Mouse (Mus musculus) hindbrain, postnatal 0 days (tissue): Measurements from ENCODE around the gene Sfxn4. TPM values are rescaled to one million over a fixed set of nuclear protein-coding genes. Genes with fewer than 3 reads are reported as not detected.
"Not testable (repeated sequence)": the region's sequence is repeated elsewhere in the genome, so short reads cannot be mapped to it uniquely, and the experiment has no call there.

Experiments
- ATAC-seq: fragments of 200-750 bp; cut with Nextera tagmentation; 2 replicates; pipeline ENCODE4 v1.8.0; 2017; ENCODE audit warnings: mild to moderate bottlenecking, moderate TSS enrichment, moderate library complexity
- DNase-seq: peaks from one replicate; pipeline ENCODE4 v3.0.0-alpha.2; 2015; ENCODE audit warnings: low spot score
- H3K27ac ChIP-seq: fragments of 300-500 bp; sonication (generic); 2 replicates; pipeline ENCODE4 v1.5.1; 2014; ENCODE audit warnings: mild to moderate bottlenecking
- H3K27me3 ChIP-seq: fragments of 300-500 bp; sonication (generic); 2 replicates; pipeline ENCODE4 v1.6.1; 2014; ENCODE audit warnings: low read length, mixed read lengths; ENCODE audit not compliant: insufficient read depth
- H3K36me3 ChIP-seq: fragments of 300-500 bp; sonication (generic); 2 replicates; pipeline ENCODE4 v1.6.1; 2014; ENCODE audit warnings: low read length, mixed read lengths; ENCODE audit not compliant: insufficient read depth
- H3K4me1 ChIP-seq: fragments of 300-500 bp; sonication (generic); 2 replicates; pipeline ENCODE4 v1.6.1; 2014; ENCODE audit warnings: antibody characterized with exemption, low read length, mixed read lengths; ENCODE audit not compliant: insufficient read depth
- H3K4me2 ChIP-seq: fragments of 300-500 bp; sonication (generic); 2 replicates; pipeline ENCODE4 v1.6.1; 2014; ENCODE audit warnings: low read depth, mild to moderate bottlenecking, low read length, moderate library complexity, mixed read lengths
- H3K4me3 ChIP-seq: fragments of 300-500 bp; sonication (generic); 2 replicates; pipeline ENCODE4 v1.5.1; 2014; ENCODE audit warnings: low read length
- H3K9ac ChIP-seq: fragments of 300-500 bp; sonication (generic); replicated peaks from 2 replicates; pipeline ENCODE4 v1.6.1; 2014; ENCODE audit warnings: mild to moderate bottlenecking, low read length, moderate library complexity, mixed read lengths
- H3K9me3 ChIP-seq: fragments of 300-500 bp; sonication (generic); 2 replicates; pipeline ENCODE4 v1.6.1; 2016; ENCODE audit warnings: low read length, mixed read lengths
- CTCF ChIP-seq: IDR thresholded peaks from 2 replicates; pipeline ENCODE4 v1.5.1; 2016; ENCODE audit warnings: antibody characterized with exemption, control low read depth, low read depth
- WGBS: fragments of 180-500 bp; shearing (Covaris S2); extraction: QIAGEN DNeasy Blood & Tissue Kit; methylation state at CpG from one replicate; pipeline ENCODE4 v1.1.7; 2014; 5-methylcytosine and 5-hydroxymethylcytosine counted together
- polyA plus RNA-seq: library from polyadenylated mRNA; unstranded; fragments of >200 nt; fragmentation: Nextera tagmentation; extraction: Ambion mirVana; gene quantifications from 2 replicates; pipeline ENCODE4 v1.2.1, GENCODE M21; 2015
- total RNA-seq: library from RNA; depleted of rRNA; stranded (reverse); fragments of >200 nt; gene quantifications from 2 replicates; pipeline ENCODE4 v1.2.3, GENCODE M21; 2014

Sfxn4 gene
- total and polyA plus RNA-seq, 2 experiments from 2014 or later = 7.3 to 10.8 TPM

DNA sequence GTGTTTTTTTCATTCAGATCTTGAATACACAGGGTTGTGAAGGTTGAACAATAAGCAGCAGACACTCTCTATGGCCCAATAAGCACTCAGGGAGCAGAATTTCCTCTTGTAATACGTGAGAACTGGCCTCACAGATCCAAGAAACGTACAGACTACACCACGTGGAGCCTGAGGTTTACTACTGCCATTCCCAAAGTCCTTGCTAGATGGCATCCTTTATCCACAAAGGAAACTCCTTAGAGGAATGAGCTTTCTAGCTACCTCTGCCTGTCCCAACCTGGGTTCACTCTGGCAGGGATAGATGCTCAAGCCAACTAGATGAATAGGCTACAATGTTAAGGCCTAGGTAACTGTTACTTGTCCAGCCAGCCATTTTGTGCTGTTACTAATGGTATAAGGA lies 21.9 kb upstream of the Sfxn4 start:
- no peak overlapping the region for H3K9ac ChIP-seq
- no peaks in the 10 kb centered on the region for H3K9me3 ChIP-seq
- H3K4me3 ChIP-seq = no peak overlapping the region
- no peaks in the 10 kb centered on the region for H3K4me1 ChIP-seq
- 3% methylated on average over 3 of the region's 3 CpGs for WGBS
- no peaks in the 10 kb centered on the region for H3K36me3 ChIP-seq
- DNase-seq (peak; percentile 67), ATAC-seq (peak; percentile 64; the same call in 1 of the 2 replicates)
- TF ChIP-seq CTCF = peak; percentile 78
- H3K4me2 ChIP-seq = no peak overlapping the region
- no peaks in the 10 kb centered on the region for H3K27me3 ChIP-seq
- no peak overlapping the region for H3K27ac ChIP-seq

DNA sequence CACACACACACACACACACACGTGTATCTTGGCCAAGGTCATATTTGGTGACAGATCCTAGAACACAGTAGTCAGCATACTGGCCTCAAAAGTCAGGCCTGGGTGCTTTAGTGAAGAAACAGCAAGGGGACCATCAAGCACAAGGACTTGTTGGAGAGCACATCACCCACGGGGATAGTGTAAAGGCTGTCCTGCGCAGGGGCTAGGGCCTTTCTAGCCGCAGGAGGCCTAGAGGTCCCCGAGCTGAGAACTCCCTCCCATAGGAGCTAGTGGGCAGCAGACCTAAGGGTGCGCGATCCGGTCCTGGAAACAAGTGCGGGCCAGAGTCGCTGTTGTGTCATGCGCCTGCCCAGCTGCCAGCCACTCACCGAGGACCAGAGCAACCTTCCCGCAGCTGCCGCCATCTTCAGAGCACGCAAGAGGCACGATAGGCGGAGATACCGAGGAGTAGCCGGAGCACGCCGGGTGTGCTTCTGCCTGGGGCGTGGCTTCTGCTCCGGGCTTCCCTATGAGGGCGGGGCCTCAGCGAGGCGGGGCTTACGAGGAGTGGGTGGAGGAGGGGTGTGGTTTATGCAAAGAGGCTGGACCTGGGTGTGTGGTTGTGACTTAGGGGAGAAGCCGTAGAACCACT lies 12.9 kb upstream of the Sfxn4 start, which contains the start of gene Prdx3:
Gene Prdx3 (minus strand): TSS at position 493 of the 631 bp plus-strand sequence.
- Histone ChIP-seq H3K4me1 (no peaks in the 10 kb centered on the region), H3K4me2 (peak within 1 kb of the TSS; percentile 68), H3K27ac (peak within 1 kb of the TSS; percentile 92), H3K27me3 (no peaks in the 10 kb centered on the region), H3K4me3 (peak within 1 kb of the TSS; percentile 53), H3K9me3 (no peaks in the 10 kb centered on the region), H3K36me3 (peaks cover 5% of the 10 kb centered on the region; the same call in 1 of the 2 replicates), H3K9ac (peak within 1 kb of the TSS; percentile 59)
- TF ChIP-seq CTCF = peak; percentile 47
- ATAC-seq = peak; percentile 99
- peak; percentile 95 for DNase-seq
- 2% methylated on average over 28 of the region's 28 CpGs for WGBS

DNA sequence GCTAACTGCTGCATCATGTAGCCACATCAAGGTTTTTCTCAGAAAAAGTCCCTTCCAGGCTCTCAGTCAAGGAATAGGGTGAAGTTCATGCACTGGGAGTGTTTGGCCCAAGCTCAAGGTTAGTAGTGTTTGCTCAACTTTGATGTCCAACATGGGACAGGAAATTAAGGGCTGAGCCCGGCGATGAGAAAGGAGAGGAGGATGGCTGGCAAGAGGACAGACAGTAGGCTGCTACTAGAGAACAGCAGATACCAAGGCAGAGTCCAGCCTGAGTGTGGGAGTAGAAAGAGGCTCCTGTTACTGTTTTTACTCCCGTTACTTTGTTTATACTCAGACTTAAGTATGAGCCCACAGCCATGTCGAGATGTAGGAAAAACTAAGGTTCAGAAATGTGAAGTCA lies 12.2 kb upstream of the Sfxn4 start:
- H3K4me2 ChIP-seq = peak overlapping the region; percentile 68
- no peaks in the 10 kb centered on the region for H3K9me3 ChIP-seq
- H3K27ac ChIP-seq = peak overlapping the region; percentile 92; the same call in 1 of the 2 replicates
- H3K27me3 ChIP-seq = no peaks in the 10 kb centered on the region
- H3K9ac ChIP-seq = no peak overlapping the region
- DNase-seq (no peak), ATAC-seq (no peak)
- 37% methylated on average over 4 of the region's 4 CpGs for WGBS
- no peaks in the 10 kb centered on the region for H3K4me1 ChIP-seq
- peaks cover 6% of the 10 kb centered on the region for H3K36me3 ChIP-seq
- H3K4me3 ChIP-seq = peak overlapping the region; percentile 53
- no peak for TF ChIP-seq CTCF

DNA sequence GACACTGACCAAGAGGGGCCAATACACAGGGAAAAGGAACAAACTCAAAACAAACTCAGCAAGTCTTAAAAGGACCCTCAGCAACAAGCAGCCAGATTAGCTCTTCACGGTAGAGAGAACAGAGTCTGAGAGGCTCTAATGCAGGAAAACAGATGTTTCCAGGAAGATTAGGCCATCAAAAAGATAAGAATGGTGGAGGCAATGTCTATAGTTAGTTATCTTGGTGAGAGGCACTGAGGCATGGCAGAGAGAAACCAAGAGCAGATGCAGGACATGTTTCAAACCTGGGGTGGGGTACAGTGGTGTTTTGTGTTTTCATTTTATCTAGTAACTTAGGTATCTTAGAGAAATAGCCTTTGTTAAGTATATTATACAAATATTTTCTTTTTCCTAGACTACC lies 11.0 kb upstream of the Sfxn4 start:
- no peak for TF ChIP-seq CTCF
- Histone ChIP-seq H3K27me3 (no peaks in the 10 kb centered on the region), H3K4me1 (no peaks in the 10 kb centered on the region), H3K9ac (no peak overlapping the region), H3K36me3 (peaks cover 6% of the 10 kb centered on the region), H3K4me3 (no peak overlapping the region), H3K9me3 (no peaks in the 10 kb centered on the region), H3K27ac (no peak overlapping the region), H3K4me2 (no peak overlapping the region)
- no peak for ATAC-seq
- WGBS = 59% methylated on average over 1 of the region's 1 CpGs
- DNase-seq = no peak

DNA sequence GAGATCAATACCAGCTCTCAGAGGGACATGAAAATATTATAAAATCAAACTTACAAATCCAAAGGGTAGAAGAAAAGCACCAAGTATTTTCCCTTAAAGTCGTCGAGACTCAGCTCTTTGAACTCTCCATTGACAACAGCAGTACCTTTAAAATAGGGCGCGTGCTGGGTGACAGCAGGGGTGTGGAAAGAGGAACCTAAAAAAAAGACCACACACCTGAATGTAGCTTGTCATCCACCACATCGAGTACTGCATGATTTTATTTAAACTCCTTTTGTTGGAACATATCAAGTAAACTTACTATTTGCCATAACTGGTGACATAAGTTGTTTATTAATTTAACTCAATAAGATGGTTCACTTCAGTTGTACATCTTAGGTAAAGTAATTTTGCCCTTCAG lies 10.1 kb upstream of the Sfxn4 start:
- H3K27ac ChIP-seq = no peak overlapping the region
- H3K9ac ChIP-seq = no peak overlapping the region
- no peak overlapping the region for H3K4me3 ChIP-seq
- no peaks in the 10 kb centered on the region for H3K9me3 ChIP-seq
- WGBS = 94% methylated on average over 5 of the region's 5 CpGs
- no peak for DNase-seq
- no peak for TF ChIP-seq CTCF
- peaks cover 6% of the 10 kb centered on the region for H3K36me3 ChIP-seq
- no peak overlapping the region for H3K4me2 ChIP-seq
- H3K27me3 ChIP-seq = no peaks in the 10 kb centered on the region
- ATAC-seq = no peak
- no peaks in the 10 kb centered on the region for H3K4me1 ChIP-seq

DNA sequence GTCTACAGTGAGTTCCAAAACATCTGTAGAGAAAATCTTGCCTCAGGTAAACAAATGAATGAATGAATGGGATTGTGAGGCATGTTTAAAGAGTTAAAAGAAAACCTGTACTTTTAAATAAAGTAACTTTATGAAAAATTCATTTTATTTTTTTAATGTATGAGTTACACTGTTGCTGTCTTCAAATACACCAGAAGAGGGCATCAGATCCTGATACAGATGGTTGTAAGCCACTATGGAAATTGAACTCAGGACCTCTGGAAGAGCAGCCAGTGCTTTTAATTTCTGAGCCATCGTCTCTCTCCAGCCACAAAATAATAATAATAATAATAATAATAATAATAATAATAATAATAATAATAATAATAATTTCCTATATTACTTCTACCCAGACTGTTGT lies 9.2 kb upstream of the Sfxn4 start:
- no peaks in the 10 kb centered on the region for H3K9me3 ChIP-seq
- DNase-seq (no peak), ATAC-seq (no peak)
- no peak overlapping the region for H3K9ac ChIP-seq
- TF ChIP-seq CTCF = peak; percentile 34
- no peak overlapping the region for H3K4me2 ChIP-seq
- H3K4me3 ChIP-seq = no peak overlapping the region
- no peaks in the 10 kb centered on the region for H3K27me3 ChIP-seq
- WGBS = 80% methylated on average over 1 of the region's 1 CpGs
- no peak overlapping the region for H3K27ac ChIP-seq
- peaks cover 6% of the 10 kb centered on the region for H3K36me3 ChIP-seq
- no peaks in the 10 kb centered on the region for H3K4me1 ChIP-seq

DNA sequence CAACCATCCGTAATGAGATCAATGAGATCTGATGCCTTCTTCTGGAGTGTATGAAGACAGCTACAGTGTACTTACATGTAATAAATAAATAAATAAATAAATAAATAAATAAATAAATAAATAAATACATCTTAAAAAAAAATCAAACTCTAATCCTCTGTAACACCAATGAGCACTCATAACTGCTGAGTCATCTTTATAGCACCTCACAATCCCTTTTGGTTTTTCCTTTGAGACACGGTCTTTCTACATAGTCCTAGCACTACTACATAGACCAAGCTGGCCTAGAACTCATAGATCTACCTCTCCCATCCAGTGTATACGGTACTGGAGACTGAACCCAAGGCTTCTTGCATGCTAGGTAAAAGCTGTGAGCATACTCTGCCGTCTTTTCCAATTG lies 4.9 kb upstream of the Sfxn4 start:
- not testable (repeated sequence) for H3K4me2 ChIP-seq, H3K27ac ChIP-seq, H3K9ac ChIP-seq, ATAC-seq, H3K4me1 ChIP-seq, H3K4me3 ChIP-seq, H3K36me3 ChIP-seq, H3K27me3 ChIP-seq, H3K9me3 ChIP-seq, DNase-seq
- WGBS = 97% methylated on average over 4 of the region's 4 CpGs
